Mouse (Mus musculus) liver, embryonic 16.5 days (tissue): ENCODE measurements around the gene Fam104a. TPM values are rescaled to one million over a fixed set of nuclear protein-coding genes. Genes with fewer than 3 reads are reported as not detected.

Source experiments
- ATAC-seq: fragments of 200-750 bp; cut with Nextera tagmentation; 2 replicates; pipeline ENCODE4 v1.8.0; 2017; ENCODE audit warnings: low read depth, mild to moderate bottlenecking, moderate number of reproducible peaks, moderate library complexity
- H3K27ac ChIP-seq: fragments of 300-500 bp; sonication (generic); 2 replicates; pipeline ENCODE4 v1.5.1; 2014; ENCODE audit warnings: mild to moderate bottlenecking, low read length
- H3K27me3 ChIP-seq: fragments of 300-500 bp; sonication (generic); 2 replicates; pipeline ENCODE4 v1.6.1; 2014; ENCODE audit warnings: low read depth, low read length, mixed read lengths; ENCODE audit not compliant: control insufficient read depth, insufficient read depth
- H3K36me3 ChIP-seq: fragments of 300-500 bp; sonication (generic); 2 replicates; pipeline ENCODE4 v1.6.1; 2014; ENCODE audit warnings: mild to moderate bottlenecking; ENCODE audit not compliant: control insufficient read depth, insufficient read depth
- H3K4me1 ChIP-seq: fragments of 300-500 bp; sonication (generic); 2 replicates; pipeline ENCODE4 v1.6.1; 2014; ENCODE audit warnings: low read depth, low read length, mixed read lengths; ENCODE audit not compliant: control insufficient read depth
- H3K4me2 ChIP-seq: fragments of 300-500 bp; sonication (generic); 2 replicates; pipeline ENCODE4 v1.6.1; 2014; ENCODE audit warnings: low read depth, low read length, mixed read lengths
- H3K4me3 ChIP-seq: fragments of 300-500 bp; sonication (generic); 2 replicates; pipeline ENCODE4 v1.5.1; 2014; ENCODE audit warnings: low read depth, mild to moderate bottlenecking, low read length
- H3K9ac ChIP-seq: fragments of 300-500 bp; sonication (generic); 2 replicates; pipeline ENCODE4 v1.6.1; 2014; ENCODE audit warnings: low read depth, low read length
- H3K9me3 ChIP-seq: fragments of 300-500 bp; sonication (generic); replicated peaks from 2 replicates; pipeline ENCODE4 v1.6.1; 2016; ENCODE audit warnings: low read length; ENCODE audit not compliant: control insufficient read depth
- WGBS: fragments of 180-500 bp; shearing (Covaris S2); extraction: QIAGEN DNeasy Blood & Tissue Kit; methylation state at CpG from one replicate; pipeline ENCODE4 v1.1.7; 2014; ENCODE audit not compliant: insufficient replicate concordance; 5-methylcytosine and 5-hydroxymethylcytosine counted together
- polyA plus RNA-seq: library from polyadenylated mRNA; unstranded; fragments of >200 nt; fragmentation: Nextera tagmentation; extraction: Ambion mirVana; gene quantifications from 2 replicates; pipeline ENCODE4 v1.2.1, GENCODE M21; 2015

The Fam104a gene
- polyA plus RNA-seq, 1 experiment from 2014 or later = 39.2 TPM

DNA sequence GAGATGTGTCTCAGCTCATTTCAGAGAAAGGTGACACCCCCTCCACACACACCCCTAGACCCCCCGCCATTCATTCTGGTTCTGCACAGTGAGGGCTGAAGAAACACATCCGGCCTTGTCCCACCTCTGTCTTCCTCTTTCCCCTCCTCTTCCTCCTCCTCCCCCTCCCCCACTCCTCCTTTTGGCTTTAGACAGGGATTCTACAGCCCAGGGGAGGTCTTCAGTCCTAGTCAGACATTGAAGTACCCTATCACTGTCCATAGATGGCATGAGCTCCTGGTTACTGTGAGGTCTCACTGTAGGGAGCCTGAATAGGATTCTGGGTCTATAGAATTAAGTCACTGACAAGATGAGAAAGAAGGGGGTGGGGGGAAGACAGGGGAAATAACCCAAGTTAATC lies 63.0 kb downstream of the Fam104a start:
- peaks cover 25% of the 10 kb centered on the region for H3K27me3 ChIP-seq
- H3K9ac ChIP-seq = no peak overlapping the region
- no peak for ATAC-seq
- no peaks in the 10 kb centered on the region for H3K36me3 ChIP-seq
- no peaks in the 10 kb centered on the region for H3K9me3 ChIP-seq
- no peak overlapping the region for H3K4me2 ChIP-seq
- no peak overlapping the region for H3K27ac ChIP-seq
- no peak overlapping the region for H3K4me3 ChIP-seq
- H3K4me1 ChIP-seq = no peaks in the 10 kb centered on the region; the same call in 1 of the 2 replicates
- WGBS = 36% methylated on average over 2 of the region's 2 CpGs

DNA sequence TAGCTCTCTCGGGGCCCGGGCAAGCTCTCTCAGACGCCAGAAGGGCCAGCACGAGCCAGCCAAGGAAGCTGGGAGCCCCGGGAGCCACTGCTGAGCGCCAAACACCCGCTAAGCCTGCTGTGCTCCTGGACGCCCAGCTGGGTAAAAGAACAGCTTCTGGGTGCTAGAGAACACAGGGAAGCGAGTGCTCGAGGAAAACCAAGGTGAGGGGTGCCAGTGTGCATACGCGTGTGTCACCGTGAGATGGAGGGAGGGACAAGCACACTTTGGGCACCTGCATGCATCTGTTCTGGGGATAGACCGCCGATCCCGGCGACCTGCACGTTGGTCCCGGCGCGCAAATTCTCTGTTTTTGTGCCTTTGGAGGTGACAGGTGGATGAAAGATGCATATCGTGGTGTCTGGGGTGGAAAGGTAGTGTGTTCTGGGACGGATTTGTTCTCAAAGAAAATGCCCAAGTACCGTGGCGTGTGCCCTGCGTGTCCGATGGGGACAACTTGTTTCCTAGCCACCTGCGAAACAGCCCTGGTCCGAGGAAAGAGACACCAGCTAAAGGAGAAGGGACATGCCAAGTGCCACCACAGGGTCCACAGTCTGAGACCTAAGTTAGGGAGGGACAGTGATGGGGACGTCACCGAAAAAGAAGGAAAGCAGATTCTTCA lies 64.4 kb downstream of the Fam104a start:
- Histone ChIP-seq H3K36me3 (no peaks in the 10 kb centered on the region), H3K4me1 (no peaks in the 10 kb centered on the region; the same call in 1 of the 2 replicates), H3K9ac (peak overlapping the region; percentile 50), H3K4me3 (peak overlapping the region; percentile 59), H3K9me3 (no peaks in the 10 kb centered on the region), H3K27me3 (peaks cover 25% of the 10 kb centered on the region), H3K4me2 (peak overlapping the region; percentile 56), H3K27ac (no peak overlapping the region)
- ATAC-seq = no peak
- WGBS = 1% methylated on average over 31 of the region's 31 CpGs

DNA sequence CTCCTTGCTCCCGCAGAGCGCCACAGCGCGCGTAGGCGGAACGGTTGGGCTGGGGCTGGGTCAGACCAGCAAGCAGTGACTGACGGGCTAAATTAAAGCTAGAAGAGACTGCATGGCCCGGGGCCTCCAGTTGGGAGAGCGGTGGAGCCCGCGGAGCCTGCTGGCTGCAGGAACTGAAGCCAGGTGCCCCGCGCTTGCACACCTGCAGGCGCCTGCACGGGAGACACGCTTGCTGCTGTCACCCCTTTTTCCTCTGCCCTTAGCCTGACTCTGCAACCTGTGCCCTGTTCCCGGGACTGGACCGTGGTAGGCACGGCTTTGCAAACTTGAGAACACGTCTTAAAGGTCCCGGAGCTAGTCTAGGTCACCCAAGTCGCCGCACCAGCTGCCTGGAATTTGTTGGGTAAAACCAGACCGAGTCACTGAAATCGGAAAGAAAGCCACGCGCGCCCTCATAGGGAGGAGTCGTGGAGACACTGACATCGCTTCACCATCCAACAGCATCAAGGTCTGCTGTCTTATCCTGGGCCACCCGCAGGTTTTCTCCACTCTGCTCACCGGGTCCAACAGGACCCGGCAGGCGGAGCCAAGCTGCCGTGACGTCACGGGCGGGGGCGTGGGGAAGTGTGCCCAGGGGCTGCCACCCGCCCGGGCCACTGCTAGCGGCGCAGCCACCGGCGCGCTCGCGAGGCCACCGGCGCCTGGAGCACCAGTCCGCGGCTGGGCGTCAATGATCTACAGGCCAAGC lies 65.1 kb downstream of the Fam104a start, which contains the start of gene Sstr2:
Gene Sstr2 (plus strand): TSS at position 671 of the 748 bp plus-strand sequence.
- Histone ChIP-seq H3K4me3 (peak within 1 kb of the TSS; percentile 59), H3K4me1 (no peaks in the 10 kb centered on the region; the same call in 1 of the 2 replicates), H3K36me3 (no peaks in the 10 kb centered on the region), H3K27ac (peak within 1 kb of the TSS; percentile 69), H3K9me3 (no peaks in the 10 kb centered on the region), H3K27me3 (peaks cover 25% of the 10 kb centered on the region), H3K9ac (peak within 1 kb of the TSS; percentile 50), H3K4me2 (peak within 1 kb of the TSS; percentile 56)
- peak; percentile 53 for ATAC-seq
- WGBS = 3% methylated on average over 54 of the region's 54 CpGs

DNA sequence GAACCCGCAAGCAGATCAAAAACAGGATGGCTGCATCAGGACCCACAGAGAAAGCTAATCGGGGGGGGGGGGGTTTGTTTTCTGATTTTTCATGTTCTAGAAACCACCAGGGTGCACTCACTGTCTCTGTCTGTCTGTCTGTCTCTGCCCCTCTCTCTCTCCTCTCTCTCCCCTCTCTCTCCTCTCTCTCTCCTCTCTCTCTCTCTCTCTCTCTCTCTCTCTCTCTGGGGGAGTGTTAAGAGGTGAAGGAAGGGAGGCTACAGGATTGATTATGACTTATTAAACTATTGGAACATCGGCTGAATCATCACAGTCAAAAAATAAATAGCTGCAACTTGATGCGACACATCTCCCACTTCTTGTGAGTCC lies 65.7 kb downstream of the Fam104a start:
- no peak for ATAC-seq
- Histone ChIP-seq H3K36me3 (no peaks in the 10 kb centered on the region), H3K9me3 (no peaks in the 10 kb centered on the region), H3K4me3 (peak overlapping the region; percentile 59), H3K27me3 (peaks cover 25% of the 10 kb centered on the region), H3K27ac (peak overlapping the region; percentile 69), H3K4me2 (peak overlapping the region; percentile 56), H3K9ac (no peak overlapping the region), H3K4me1 (no peaks in the 10 kb centered on the region; the same call in 1 of the 2 replicates)
- WGBS = 17% methylated on average over 4 of the region's 4 CpGs

DNA sequence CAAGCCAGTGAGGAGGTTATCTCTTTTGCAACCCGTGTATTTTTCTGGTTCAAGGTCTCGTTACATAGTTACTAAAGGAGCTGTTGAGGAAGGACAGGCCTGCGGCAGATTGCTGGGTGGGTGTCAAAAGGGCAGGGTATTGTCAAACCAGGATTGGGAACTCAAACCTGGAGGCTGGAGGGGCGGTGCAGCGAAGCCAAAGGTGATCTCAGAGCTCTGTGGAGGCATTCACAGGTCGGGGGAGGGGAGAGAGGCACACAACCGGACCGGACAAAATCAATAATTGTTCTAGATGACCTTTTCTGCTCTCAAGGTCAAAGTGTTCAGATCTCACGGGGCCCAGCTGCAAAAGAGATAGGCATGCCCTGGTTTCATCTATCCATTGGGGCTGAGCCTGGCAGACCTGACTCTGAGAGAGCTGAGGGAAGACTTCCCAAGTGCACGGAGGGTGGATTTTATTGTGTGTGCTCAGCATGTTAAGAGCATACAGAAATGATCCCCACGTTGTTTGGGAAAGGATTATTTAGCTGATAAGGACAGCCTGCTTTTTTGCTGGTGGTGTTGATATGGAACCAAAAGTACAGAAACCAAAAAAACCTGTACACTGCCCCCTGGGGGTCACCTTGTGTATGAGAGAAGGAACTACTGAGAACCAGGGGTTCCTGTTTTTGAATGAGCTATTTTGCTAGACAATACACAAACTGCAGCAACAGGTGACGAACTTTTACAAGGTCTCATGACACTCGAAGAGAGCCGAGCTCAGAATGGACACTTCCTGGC lies 66.6 kb downstream of the Fam104a start:
- H3K36me3 ChIP-seq = no peaks in the 10 kb centered on the region
- H3K4me3 ChIP-seq = no peak overlapping the region
- no peaks in the 10 kb centered on the region; the same call in 1 of the 2 replicates for H3K4me1 ChIP-seq
- peak overlapping the region; percentile 19; the same call in 1 of the 2 replicates for H3K4me2 ChIP-seq
- peak overlapping the region; percentile 69 for H3K27ac ChIP-seq
- H3K9ac ChIP-seq = no peak overlapping the region
- H3K9me3 ChIP-seq = no peaks in the 10 kb centered on the region
- peak; percentile 80 for ATAC-seq
- 29% methylated on average over 14 of the region's 14 CpGs for WGBS
- H3K27me3 ChIP-seq = peaks cover 25% of the 10 kb centered on the region

DNA sequence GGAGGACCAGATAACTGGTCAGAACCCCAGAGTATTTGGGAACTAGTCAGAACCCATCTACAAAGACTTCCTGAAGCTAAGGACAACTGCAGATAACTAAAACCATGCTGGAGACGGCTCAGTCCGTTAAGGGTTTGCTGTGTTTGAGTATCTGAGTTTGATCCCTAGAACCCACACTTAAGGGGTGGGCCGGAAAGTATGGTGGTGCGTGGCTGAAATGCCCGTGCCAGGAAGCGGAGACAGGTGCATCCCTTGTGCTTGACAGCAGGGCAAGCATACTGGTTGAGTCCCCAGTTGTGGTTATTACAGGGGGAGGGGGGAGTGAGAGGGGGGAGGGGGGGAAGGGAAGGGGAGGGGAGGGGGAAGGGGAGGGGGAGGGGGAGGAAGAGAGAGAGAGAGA lies 69.5 kb downstream of the Fam104a start:
- Histone ChIP-seq H3K9me3 (no peaks in the 10 kb centered on the region), H3K9ac (no peak overlapping the region), H3K36me3 (no peaks in the 10 kb centered on the region), H3K27me3 (peaks cover 14% of the 10 kb centered on the region), H3K4me2 (no peak overlapping the region), H3K4me3 (no peak overlapping the region), H3K27ac (no peak overlapping the region), H3K4me1 (peaks cover 4% of the 10 kb centered on the region)
- WGBS = 6% methylated on average over 6 of the region's 6 CpGs
- no peak for ATAC-seq

DNA sequence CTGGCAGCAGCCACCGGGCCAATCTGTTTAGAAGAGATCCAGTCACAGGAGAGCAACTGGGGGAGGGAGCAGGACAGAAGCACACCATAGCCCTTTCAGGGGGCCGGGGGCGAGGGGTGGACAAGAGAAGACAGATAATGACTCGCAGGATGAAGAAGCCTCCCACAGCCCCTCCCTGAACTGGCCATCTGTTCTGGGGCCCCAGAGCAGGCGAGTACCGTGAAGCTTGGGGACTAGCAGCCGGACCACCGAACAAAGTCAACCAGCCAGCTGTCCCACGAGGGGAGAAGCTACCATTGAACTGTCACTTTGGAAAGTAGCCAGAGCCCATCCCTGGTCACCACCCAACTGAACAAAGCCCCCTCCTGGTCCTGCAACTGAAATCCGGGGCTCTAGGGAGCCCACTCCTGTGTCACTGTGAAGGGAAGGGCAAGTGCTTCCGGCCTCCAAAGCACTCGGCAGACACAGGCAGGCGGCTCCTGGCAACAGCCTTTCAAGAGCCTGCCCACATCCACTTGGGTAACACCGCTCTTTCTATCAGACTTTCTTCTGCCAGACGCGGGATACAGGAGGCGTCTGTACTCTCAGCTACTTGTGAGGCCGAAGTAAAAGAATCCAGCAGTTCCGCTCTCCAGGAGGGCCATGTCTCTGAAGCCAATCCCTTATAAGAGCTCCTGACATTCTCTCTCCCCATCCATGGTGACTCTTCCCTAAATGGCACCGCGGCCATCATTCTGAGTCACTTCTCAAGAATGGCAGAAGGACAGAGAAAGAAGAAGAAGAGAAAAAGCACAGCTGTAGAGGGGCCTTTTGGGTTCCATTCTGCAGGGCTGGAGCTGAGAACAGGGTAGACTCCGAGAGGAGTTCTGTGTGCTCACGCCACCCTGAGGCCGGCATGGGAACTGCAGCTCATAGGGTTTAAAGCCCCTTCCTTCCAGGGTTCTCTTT lies 72.0 kb downstream of the Fam104a start:
- H3K27ac ChIP-seq = peak overlapping the region; percentile 10; the same call in 1 of the 2 replicates

More for the DNA sequence above, 72.0 kb downstream of the Fam104a start:
- Histone ChIP-seq H3K9ac (no peak overlapping the region), H3K9me3 (no peaks in the 10 kb centered on the region), H3K36me3 (no peaks in the 10 kb centered on the region), H3K4me3 (no peak overlapping the region), H3K4me1 (peaks cover 4% of the 10 kb centered on the region), H3K27me3 (no peaks in the 10 kb centered on the region), H3K4me2 (no peak overlapping the region)
- ATAC-seq = peak; percentile 39; the same call in 1 of the 2 replicates
- 20% methylated on average over 24 of the region's 24 CpGs for WGBS
